Mouse (Mus musculus) CH12.LX (cell line): ENCODE results near the gene 6030468B19Rik. TPM values are rescaled to one million over a fixed set of nuclear protein-coding genes. Genes with fewer than 3 reads are reported as not detected.

Source experiments
- DNase-seq: peaks from one replicate; pipeline ENCODE4 v3.0.0-alpha.2; 2013; ENCODE audit errors: extremely low read depth
- H3K27ac ChIP-seq: 2 replicates; pipeline ENCODE4 v1.5.1; 2012; ENCODE audit warnings: low read depth, mild to moderate bottlenecking, control low read depth, moderate library complexity; ENCODE audit not compliant: insufficient read depth
- H3K27me3 ChIP-seq: replicated peaks from 2 replicates; pipeline ENCODE3; 2012; ENCODE audit warnings: inconsistent platforms
- H3K36me3 ChIP-seq, 2 experiments: replicated peaks in 1 of 2; 2 replicates each; pipeline versions ENCODE3 to v1.6.1; 2012; ENCODE audit warnings: inconsistent platforms in 1 of 2, low read length in 1 of 2, mild to moderate bottlenecking in 1 of 2, mixed read lengths in 1 of 2, moderate library complexity in 1 of 2; ENCODE audit not compliant: control insufficient read depth in 1 of 2, insufficient read depth in 1 of 2
- H3K4me1 ChIP-seq, 2 experiments: 2 replicates each; pipeline ENCODE4 v1.6.1; 2012; ENCODE audit warnings: inconsistent platforms in 1 of 2, moderate library complexity in 1 of 2; ENCODE audit not compliant: insufficient read depth in 2 of 2, control insufficient read depth in 1 of 2
- H3K4me2 ChIP-seq: 2 replicates; pipeline ENCODE4 v1.6.1; 2012; ENCODE audit warnings: low read depth, mild to moderate bottlenecking, control low read depth; ENCODE audit not compliant: poor library complexity, insufficient read depth, severe bottlenecking
- H3K4me3 ChIP-seq, 3 experiments: fragments of 150-350 bp in 1 of 3; sonication (generic) in 1 of 3; replicated peaks in 1 of 3; 2 replicates each; pipeline versions ENCODE3 to v1.5.1; 2011 to 2012; ENCODE audit warnings: low read depth in 2 of 3, low read length in 2 of 3, mild to moderate bottlenecking in 2 of 3, moderate library complexity in 2 of 3, control low read depth in 1 of 3, improper control_type of control experiment in 1 of 3, inconsistent platforms in 1 of 3, mixed read lengths in 1 of 3; ENCODE audit not compliant: poor library complexity in 1 of 3
- H3K79me2 ChIP-seq: replicated peaks from 2 replicates; pipeline ENCODE4 v1.6.1; 2012; ENCODE audit warnings: mild to moderate bottlenecking, moderate library complexity; ENCODE audit not compliant: control insufficient read depth, poor library complexity, insufficient read depth, severe bottlenecking; ENCODE audit errors: extremely low read depth
- H3K9ac ChIP-seq: 2 replicates; pipeline ENCODE4 v1.6.1; 2012; ENCODE audit warnings: low read depth, mild to moderate bottlenecking, control low read depth, moderate library complexity; ENCODE audit not compliant: insufficient read depth
- H3K9me3 ChIP-seq: replicated peaks from 2 replicates; pipeline ENCODE3; 2012; ENCODE audit warnings: low read length, inconsistent platforms, mixed read lengths
- BHLHE40 ChIP-seq: IDR thresholded peaks from 2 replicates; pipeline ENCODE4 v1.6.1; 2011; ENCODE audit warnings: mild to moderate bottlenecking, low read depth, low read length, improper control_type of control experiment
- CHD1 ChIP-seq: IDR thresholded peaks from 2 replicates; pipeline ENCODE4 v1.6.1; 2012; ENCODE audit warnings: low read depth, low read length, improper control_type of control experiment, inconsistent platforms
- CTCF ChIP-seq, 2 experiments: IDR thresholded peaks in 1 of 2; conservative IDR thresholded peaks in 1 of 2; 2 replicates each; pipeline ENCODE4 v1.5.1; 2011 to 2012; ENCODE audit warnings: low read depth in 2 of 2, low read length in 2 of 2, improper control_type of control experiment in 1 of 2, inconsistent platforms in 1 of 2, mild to moderate bottlenecking in 1 of 2, moderate library complexity in 1 of 2
- ELF1 ChIP-seq: IDR thresholded peaks from 2 replicates; pipeline ENCODE4 v1.6.1; 2014; ENCODE audit warnings: low read depth, mild to moderate bottlenecking, inconsistent platforms, low read length, improper control_type of control experiment
- HCFC1 ChIP-seq: IDR thresholded peaks from 2 replicates; pipeline ENCODE4 v1.6.1; 2012; ENCODE audit warnings: low read depth, mild to moderate bottlenecking, inconsistent platforms, low read length, improper control_type of control experiment
- JUN ChIP-seq: IDR thresholded peaks from 2 replicates; pipeline ENCODE4 v1.6.1; 2011; ENCODE audit warnings: low read depth, mild to moderate bottlenecking, low read length, improper control_type of control experiment, moderate library complexity; ENCODE audit not compliant: insufficient read depth
- JUND ChIP-seq: conservative IDR thresholded peaks from 2 replicates; pipeline ENCODE4 v1.6.1; 2011; ENCODE audit warnings: low read depth, low read length, improper control_type of control experiment
- MAX ChIP-seq: IDR thresholded peaks from 2 replicates; pipeline ENCODE4 v1.6.1; 2011; ENCODE audit warnings: low read length, improper control_type of control experiment
- MEF2A ChIP-seq: IDR thresholded peaks from 2 replicates; pipeline ENCODE4 v1.6.1; 2014; ENCODE audit warnings: low read depth, mild to moderate bottlenecking, inconsistent platforms, low read length, improper control_type of control experiment, borderline replicate concordance
- MYC ChIP-seq: IDR thresholded peaks from 2 replicates; pipeline ENCODE4 v1.6.1; 2011; ENCODE audit warnings: low read depth, mild to moderate bottlenecking, improper control_type of control experiment, low read length
- POLR2A ChIP-seq: IDR thresholded peaks from 2 replicates; pipeline ENCODE4 v1.6.1; 2011; ENCODE audit warnings: low read depth, mild to moderate bottlenecking, improper control_type of control experiment, low read length
- POLR2AphosphoS2 ChIP-seq: IDR thresholded peaks from 2 replicates; pipeline ENCODE4 v1.6.1; 2011; ENCODE audit warnings: low read depth, low read length, improper control_type of control experiment
- RAD21 ChIP-seq: IDR thresholded peaks from 2 replicates; pipeline ENCODE4 v1.6.1; 2011; ENCODE audit warnings: low read depth, mild to moderate bottlenecking, low read length, improper control_type of control experiment, moderate library complexity
- SMC3 ChIP-seq: IDR thresholded peaks from 2 replicates; pipeline ENCODE4 v1.6.1; 2011; ENCODE audit warnings: low read depth, low read length, improper control_type of control experiment
- USF1 ChIP-seq: IDR thresholded peaks from 2 replicates; pipeline ENCODE4 v1.6.1; 2014; ENCODE audit warnings: low read depth, mild to moderate bottlenecking, inconsistent platforms, low read length, improper control_type of control experiment
- ZMIZ1 ChIP-seq: IDR thresholded peaks from 2 replicates; pipeline ENCODE4 v1.6.1; 2012; ENCODE audit warnings: low read depth, mild to moderate bottlenecking, inconsistent platforms, low read length, improper control_type of control experiment
- dilution Hi-C: fragments of 300-500 bp; cut with MboI; formaldehyde crosslinking; loops from 2 replicates; pipeline ENCODE4 v1.14.3; 2020; ENCODE audit warnings: low sequenced_read_pairs; ENCODE audit not compliant: extremely low pct_unique_long_range_greater_than_20kb, extremely low pct_ligation_motif_present
- in situ Hi-C: fragments of 300-500 bp; cut with MboI; formaldehyde crosslinking; loops from 3 replicates; pipeline ENCODE4 v1.14.3; 2019; ENCODE audit warnings: low sequenced_read_pairs, low pct_ligation_motif_present, low pct_unique_long_range_greater_than_20kb, mixed read lengths
- polyA plus RNA-seq: library from polyadenylated mRNA; unstranded; fragments of >175 nt; gene quantifications from 2 replicates; pipeline ENCODE4 v1.2.1, GENCODE M21; 2012; ENCODE audit warnings: low read depth; ENCODE audit not compliant: insufficient read length
- total RNA-seq, 2 experiments: library from RNA; depleted of rRNA; stranded (reverse); fragments of 300-350 nt in 1 of 2; fragments of >200 nt in 1 of 2; gene quantifications; 2 replicates each; pipeline ENCODE4 v1.2.3; 2012 to 2014

Gene 6030468B19Rik
- total and polyA plus RNA-seq, 3 experiments, result 0.93 to 1.7 (median 1.5) TPM

DNA sequence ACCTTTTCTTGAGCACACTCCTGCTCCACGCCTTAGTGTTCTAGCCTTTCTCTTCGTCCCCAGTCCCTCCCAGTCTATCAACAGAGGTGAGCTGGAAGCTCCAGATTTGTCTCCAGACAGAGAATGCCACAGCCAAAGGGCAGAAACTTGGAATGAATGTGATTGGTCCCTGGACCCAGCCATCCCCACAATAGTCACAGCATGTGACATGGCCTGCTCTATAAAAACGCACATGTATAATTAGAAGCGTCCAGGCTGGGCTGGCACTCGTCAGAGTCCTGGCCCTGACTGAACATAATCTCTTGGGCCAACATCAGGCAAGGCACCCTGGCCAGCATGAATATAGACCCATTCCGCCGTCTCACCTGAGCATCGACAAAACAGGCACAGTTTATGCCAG, 21.6 kb downstream of the 6030468B19Rik start:
- H3K4me2 ChIP-seq, result no peak overlapping the region
- TF ChIP-seq ZMIZ1, result peak; percentile 31; the same call in 1 of the 2 replicates
- TF ChIP-seq BHLHE40, result no peak
- peak; percentile 17; the same call in 1 of the 2 replicates for TF ChIP-seq ELF1
- peak; percentile 2; the same call in 1 of the 2 replicates for TF ChIP-seq MAX
- TF ChIP-seq MEF2A, result no peak
- no peak; the same call in 1 of the 2 replicates for TF ChIP-seq POLR2AphosphoS2
- TF ChIP-seq CTCF (conservative IDR thresholded peaks at IDR 0.05 in 1 of 2, IDR thresholded peaks at IDR 0.05 in 1 of 2; ENCODE audit: low read depth in 2 of 2, low read length in 2 of 2), result no peak
- no peak for TF ChIP-seq JUND
- no peak for TF ChIP-seq HCFC1
- dilution Hi-C loops, result no loop called here
- H3K27me3 ChIP-seq, result no peaks in the 10 kb centered on the region
- H3K4me3 ChIP-seq, result no peak overlapping the region
- H3K4me1 ChIP-seq, result peaks cover 3 to 96% of the 10 kb centered on the region in 2 experiments; a peak in 2 of 4 replicates
- H3K9ac ChIP-seq, result no peak overlapping the region
- in situ Hi-C loops, result no loop called here
- H3K36me3 ChIP-seq, result peaks cover 92 to 97% of the 10 kb centered on the region in 2 experiments
- DNase-seq, result no peak
- peaks cover 38% of the 10 kb centered on the region for H3K79me2 ChIP-seq
- no peaks in the 10 kb centered on the region for H3K9me3 ChIP-seq
- no peak overlapping the region for H3K27ac ChIP-seq

DNA sequence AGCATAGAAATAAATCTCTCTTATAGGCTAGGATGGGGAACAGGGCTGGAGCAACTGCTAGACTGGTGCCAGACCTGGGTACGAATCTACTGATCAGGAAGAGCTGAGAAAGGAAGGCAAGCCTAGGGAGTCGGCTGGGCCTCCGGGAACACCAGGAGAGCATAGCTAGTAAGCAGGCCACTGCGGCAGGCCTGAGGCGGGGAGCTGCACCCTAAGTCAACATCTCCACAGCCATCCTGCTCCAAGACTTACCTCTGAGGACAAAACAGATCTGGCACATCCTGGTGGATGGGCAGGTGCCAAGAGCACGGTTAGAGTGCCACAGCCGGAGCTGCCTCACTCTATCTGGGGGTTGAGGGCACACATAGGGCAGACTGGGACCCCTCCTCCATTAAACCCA, 22.7 kb downstream of the 6030468B19Rik start:
- in situ Hi-C loops (loop anchor here (10.0 kb wide), 2 partner anchors 105 to 345 kb away; no protein-coding TSS in a partner anchor), dilution Hi-C loops (no loop called here)
- Histone ChIP-seq H3K27ac (peak overlapping the region; percentile 32; the same call in 1 of the 2 replicates), H3K4me2 (no peak overlapping the region), H3K4me3 (no peak overlapping the region), H3K79me2 (peaks cover 39% of the 10 kb centered on the region), H3K4me1 (peaks cover 3 to 89% of the 10 kb centered on the region in 2 experiments; a peak in 2 of 4 replicates), H3K36me3 (peaks cover 81 to 90% of the 10 kb centered on the region in 2 experiments), H3K9ac (no peak overlapping the region), H3K9me3 (no peaks in the 10 kb centered on the region), H3K27me3 (no peaks in the 10 kb centered on the region)
- no peak for DNase-seq
- TF ChIP-seq RAD21 (no peak), CHD1 (no peak), ZMIZ1 (peak; percentile 58), POLR2AphosphoS2 (peak; percentile 58)

DNA sequence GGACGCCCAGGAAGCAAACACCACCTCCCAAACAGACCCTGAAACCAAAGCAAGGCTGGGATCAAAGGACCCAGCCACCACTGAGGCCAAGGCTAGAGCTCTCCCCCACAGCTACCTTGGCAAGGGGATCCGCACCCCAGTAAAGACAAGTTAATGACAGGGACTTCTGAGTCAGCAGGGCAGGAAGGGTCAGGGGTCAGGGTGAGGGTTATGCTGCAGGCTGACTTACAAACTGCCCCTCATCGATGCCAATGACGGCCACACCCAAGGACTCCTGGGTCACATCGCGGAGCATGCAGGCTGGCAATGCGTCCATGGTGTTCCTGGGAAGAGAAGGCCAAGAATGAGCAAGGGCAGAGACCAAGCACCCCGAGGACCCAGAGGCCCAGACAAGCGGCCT, 24.4 kb downstream of the 6030468B19Rik start:
- Histone ChIP-seq H3K4me3 (no peak overlapping the region), H3K79me2 (peaks cover 52% of the 10 kb centered on the region), H3K4me2 (no peak overlapping the region), H3K36me3 (peaks cover 64 to 78% of the 10 kb centered on the region in 2 experiments), H3K27ac (no peak overlapping the region), H3K9me3 (no peaks in the 10 kb centered on the region), H3K4me1 (peaks cover 3 to 74% of the 10 kb centered on the region in 2 experiments; a peak in 2 of 4 replicates), H3K9ac (no peak overlapping the region), H3K27me3 (no peaks in the 10 kb centered on the region)
- in situ Hi-C loops, result loop anchor here (10.0 kb wide), 2 partner anchors 107 to 347 kb away; no protein-coding TSS in a partner anchor
- no peak for DNase-seq
- dilution Hi-C loops, result no loop called here
- TF ChIP-seq POLR2A (peak; percentile 43; the same call in 1 of the 2 replicates), SMC3 (0 out of 2 replicates have a peak, but pooled peaks have one; percentile 1), POLR2AphosphoS2 (peak; percentile 44; the same call in 1 of the 2 replicates), USF1 (no peak), MEF2A (no peak), MYC (no peak), JUN (no peak)
